Mouse (Mus musculus): ENCODE data around the gene Cd3e. TPM values are rescaled to one million over a fixed set of nuclear protein-coding genes. Genes with fewer than 3 reads are reported as not detected.

Gene Cd3e
- total RNA-seq, 2 experiments from 2014 or later, result 0.27 to 2.0 TPM

GRCm38 (mm10) chr9:45018031-45018430, 8.6 kb upstream of the Cd3e start:
- DNase-seq (ENCODE audit: low spot score in 2 of 2), result no peak

- DNase-seq (ENCODE audit: low spot score in 2 of 2), result no peak
Observed at GRCm38 (mm10) chr9:45015841-45016240, 6.4 kb upstream of the Cd3e start.

- no peak for DNase-seq (ENCODE audit: low spot score in 2 of 2)
Observed at GRCm38 (mm10) chr9:45014879-45015278, 5.5 kb upstream of the Cd3e start.

GRCm38 (mm10) chr9:45011291-45011690, 1.9 kb upstream of the Cd3e start:
- no peak for DNase-seq (ENCODE audit: low spot score in 2 of 2)

GRCm38 (mm10) chr9:45010461-45010860, 1.0 kb upstream of the Cd3e start:
- no peak for DNase-seq (ENCODE audit: low spot score in 2 of 2)

- DNase-seq (ENCODE audit: low spot score in 2 of 2), result no peak
Observed at GRCm38 (mm10) chr9:45008342-45008741, 1.1 kb downstream of the Cd3e start.

GRCm38 (mm10) chr9:45007404-45007803, 2.0 kb downstream of the Cd3e start:
- DNase-seq (ENCODE audit: low spot score in 2 of 2), result no peak

GRCm38 (mm10) chr9:45000249-45000648, 9.2 kb downstream of the Cd3e start:
- DNase-seq (ENCODE audit: low spot score in 2 of 2), result no peak

- no peak for DNase-seq (ENCODE audit: low spot score in 2 of 2)
Observed at GRCm38 (mm10) chr9:44999776-45000175, 9.7 kb downstream of the Cd3e start.

GRCm38 (mm10) chr9:44999171-44999570, 10.3 kb downstream of the Cd3e start:
- DNase-seq (ENCODE audit: low spot score in 2 of 2), result no peak

GRCm38 (mm10) chr9:44998138-44998537, 11.3 kb downstream of the Cd3e start:
- DNase-seq (ENCODE audit: low spot score in 2 of 2), result no peak

GRCm38 (mm10) chr9:44996590-44996989, 12.8 kb downstream of the Cd3e start:
- DNase-seq (ENCODE audit: low spot score in 2 of 2), result no peak

- no peak for DNase-seq (ENCODE audit: low spot score in 2 of 2)
Observed at GRCm38 (mm10) chr9:44994962-44995361, 14.5 kb downstream of the Cd3e start.

GRCm38 (mm10) chr9:44993268-44993667, 16.2 kb downstream of the Cd3e start:
- DNase-seq (ENCODE audit: low spot score in 2 of 2), result no peak

- DNase-seq (ENCODE audit: low spot score in 2 of 2), result no peak
Observed at GRCm38 (mm10) chr9:44992271-44992670, 17.2 kb downstream of the Cd3e start.

GRCm38 (mm10) chr9:44991821-44992220, 17.6 kb downstream of the Cd3e start:
- DNase-seq (ENCODE audit: low spot score in 2 of 2), result no peak

GRCm38 (mm10) chr9:44986976-44987375, 22.5 kb downstream of the Cd3e start:
- DNase-seq (ENCODE audit: low spot score in 2 of 2), result no peak

- no peak for DNase-seq (ENCODE audit: low spot score in 2 of 2)
Observed at GRCm38 (mm10) chr9:44986242-44986781, 23.1 kb downstream of the Cd3e start.

GRCm38 (mm10) chr9:44985721-44986161, 23.7 kb downstream of the Cd3e start:
- no peak for DNase-seq (ENCODE audit: low spot score in 2 of 2)

- no peak for DNase-seq (ENCODE audit: low spot score in 2 of 2)
Observed at GRCm38 (mm10) chr9:44983001-44983400, 26.4 kb downstream of the Cd3e start.

GRCm38 (mm10) chr9:44982531-44982930, 26.9 kb downstream of the Cd3e start:
- DNase-seq (ENCODE audit: low spot score in 2 of 2), result no peak

- DNase-seq (ENCODE audit: low spot score in 2 of 2), result no peak
Observed at GRCm38 (mm10) chr9:44982081-44982480, 27.3 kb downstream of the Cd3e start.

- no peak for DNase-seq (ENCODE audit: low spot score in 2 of 2)
Observed at GRCm38 (mm10) chr9:44981676-44982075, 27.8 kb downstream of the Cd3e start, which contains the start of gene Cd3d. Cd3d (plus strand) TSS chr9:44981786.

GRCm38 (mm10) chr9:44981104-44981503, 28.3 kb downstream of the Cd3e start:
- no peak for DNase-seq (ENCODE audit: low spot score in 2 of 2)
